ENCODE assay signal across 21 mouse cellular contexts in the genomic region with DNA sequence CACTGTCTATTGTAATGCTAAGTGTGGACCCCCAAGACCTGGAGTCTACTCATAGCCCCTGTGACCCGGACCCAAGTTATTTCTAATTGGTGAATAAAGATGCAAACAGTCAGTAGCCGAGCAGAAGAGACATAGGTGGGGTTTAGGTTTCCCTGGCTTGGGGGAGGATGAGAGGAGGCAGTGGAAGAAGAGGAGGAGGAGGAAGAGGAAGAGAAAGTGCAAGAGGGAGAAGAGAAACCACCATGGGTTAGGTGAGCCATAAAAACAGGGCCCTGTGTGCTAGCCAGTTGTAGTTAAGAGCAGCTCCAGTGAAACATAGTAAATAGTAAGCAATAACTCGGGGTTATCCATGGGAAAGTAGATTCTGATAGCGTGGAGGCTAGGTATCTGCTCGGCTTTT.
"Had no signal": no experiment of that assay in that cellular context is flagged by ENCODE, and none has a peak within 500 bp of the region (broad histone marks: within the 10 kb centered on the region; RNA-seq: fewer than 3 reads in every experiment).

No protein-coding gene starts in this region.

- DNase-seq: liver, postnatal 0 days; lung, adult 2 months; lung, postnatal 4 days; retina, postnatal 1 day; right cerebral cortex, adult 18-20 months; right cerebral cortex, postnatal 25 days; right cerebral cortex, postnatal 4 days; spleen, adult 18-20 months; thymus, adult 2 months; thymus, postnatal 25 days; thymus, postnatal 4 days had no signal

- ATAC-seq: liver, postnatal 0 days; lung, postnatal 0 days; midbrain, embryonic 13.5 days had no signal

- H3K27me3 ChIP-seq: liver, embryonic 15.5 days; lung, embryonic 15.5 days; megakaryocyte, embryonic 14.5 days; midbrain, embryonic 13.5 days; midbrain, embryonic 15.5 days; neural tube, embryonic 12.5 days; stomach, embryonic 15.5 days had no signal

- H3K9me3 ChIP-seq: liver, embryonic 15.5 days; lung, embryonic 15.5 days; megakaryocyte, embryonic 14.5 days; midbrain, embryonic 13.5 days; midbrain, embryonic 15.5 days; neural tube, embryonic 12.5 days; stomach, embryonic 15.5 days had no signal

- H3K9ac ChIP-seq: liver, embryonic 15.5 days; liver, postnatal 0 days; lung, embryonic 15.5 days; midbrain, embryonic 13.5 days; midbrain, embryonic 15.5 days; neural tube, embryonic 12.5 days; stomach, embryonic 15.5 days had no signal

- H3K4me3 ChIP-seq: liver, embryonic 15.5 days; lung, embryonic 15.5 days; megakaryocyte, embryonic 14.5 days; midbrain, embryonic 13.5 days; midbrain, embryonic 15.5 days; neural tube, embryonic 12.5 days; stomach, embryonic 15.5 days had no signal

- H3K27ac ChIP-seq: liver, embryonic 15.5 days; lung, embryonic 15.5 days; midbrain, embryonic 13.5 days; midbrain, embryonic 15.5 days; neural tube, embryonic 12.5 days; stomach, embryonic 15.5 days; stomach, postnatal 0 days had no signal

- H3K4me2 ChIP-seq: liver, embryonic 15.5 days; lung, embryonic 15.5 days; midbrain, embryonic 11.5 days; midbrain, embryonic 13.5 days; midbrain, embryonic 15.5 days; neural tube, embryonic 12.5 days; stomach, embryonic 15.5 days had no signal

- H3K4me1 ChIP-seq: stomach, embryonic 15.5 days had no signal

- H3K36me3 ChIP-seq: liver, embryonic 15.5 days; lung, embryonic 15.5 days; midbrain, embryonic 13.5 days; midbrain, embryonic 15.5 days; neural tube, embryonic 12.5 days; stomach, embryonic 15.5 days had no signal
